Mouse (Mus musculus) mouse embryonic stem cell (cell line): ENCODE results near the gene Rmnd5b.
"Not testable (repeated sequence)": the region's sequence is repeated elsewhere in the genome, so short reads cannot be mapped to it uniquely, and the experiment has no call there.

Experiments
- in situ Hi-C, 2 experiments: fragments of 300-500 bp; cut with MboI; formaldehyde crosslinking; loops; 1 replicate in 1 of 2; 3 replicates in 1 of 2; pipeline ENCODE4 v1.14.3; 2019 to 2020; ENCODE audit warnings: low sequenced_read_pairs in 2 of 2, low pct_unique_long_range_greater_than_20kb in 1 of 2, mixed read lengths in 1 of 2; ENCODE audit not compliant: unreplicated experiment in 1 of 2

Rmnd5b gene

DNA sequence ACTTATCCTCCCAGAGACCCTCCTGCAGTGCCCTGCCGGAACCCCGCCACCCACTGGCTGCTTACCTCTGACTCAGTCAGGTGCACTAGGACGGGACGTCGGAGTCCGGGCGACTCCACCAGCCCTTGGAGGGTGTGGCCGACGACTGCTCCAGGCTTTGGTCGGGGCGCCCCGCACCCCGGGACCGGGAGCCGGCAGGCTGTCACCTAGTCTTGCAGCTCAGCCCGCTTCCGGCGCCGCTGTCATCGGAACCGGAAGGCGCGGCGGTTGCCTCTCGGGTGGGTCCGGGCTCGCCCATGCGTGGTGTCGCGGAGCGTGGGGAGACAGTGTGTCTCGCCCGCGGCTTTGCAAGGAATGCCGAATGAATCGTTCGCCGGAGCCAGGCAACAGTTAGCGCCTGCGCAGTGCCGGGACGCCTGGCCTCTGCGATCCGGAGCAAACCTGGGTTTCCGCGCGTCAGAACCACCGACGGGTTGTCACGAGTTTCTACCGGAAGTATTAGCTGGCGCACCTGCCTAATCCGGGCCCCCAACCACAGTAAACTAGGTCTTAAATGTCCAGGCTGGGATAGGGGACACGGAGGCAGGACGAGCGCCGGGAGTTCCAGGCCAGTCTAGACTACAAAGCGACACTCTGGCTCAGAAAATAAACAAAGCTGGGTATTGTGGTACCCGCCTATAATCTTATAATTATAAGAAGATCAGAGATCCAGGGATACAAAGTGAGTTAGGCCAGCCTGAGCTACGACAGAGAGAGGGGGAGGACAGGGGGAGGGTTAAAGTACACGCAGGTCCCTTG, at the start of gene Rmnd5b:
Rmnd5b (minus strand) TSS at position 372 of the 798 bp plus-strand sequence.
- in situ Hi-C loops = no loop called here

- in situ Hi-C loops = loop anchor here in 1 of 2 experiments (5.0 kb wide), 1 partner anchor 65 kb away; the partner anchor contains the start of gene Nhp2
These were observed 46.3 kb upstream of the Rmnd5b start for GRCm38 (mm10) chr11:51681976-51682374.

- in situ Hi-C loops = loop anchor here in 1 of 2 experiments (5.0 kb wide), 1 partner anchor 64 kb away; the partner anchor contains the start of gene Nhp2
These were observed 45.8 kb upstream of the Rmnd5b start for GRCm38 (mm10) chr11:51681324-51681975.

DNA sequence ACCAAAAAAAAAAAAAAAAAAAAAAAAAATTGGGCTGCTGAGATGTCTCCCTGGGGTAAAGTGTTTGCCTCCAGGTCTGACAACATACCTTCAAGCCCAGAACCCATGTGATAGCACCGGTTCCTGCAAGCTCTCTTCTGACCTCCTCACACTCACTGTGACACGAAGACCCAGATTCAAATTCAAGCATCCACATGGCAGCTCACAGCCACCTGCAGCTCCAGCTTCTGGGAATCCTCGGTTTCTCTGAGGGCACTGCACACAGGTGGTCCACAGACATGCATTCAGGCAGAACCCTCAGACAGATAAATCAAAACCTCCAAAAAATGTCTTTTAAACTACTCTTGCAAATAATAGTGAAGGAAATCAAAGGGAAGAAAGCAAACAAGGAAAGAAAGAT, 43.8 kb upstream of the Rmnd5b start:
- in situ Hi-C loops = no loop called here

- in situ Hi-C loops = no loop called here
These were observed 42.2 kb upstream of the Rmnd5b start for GRCm38 (mm10) chr11:51677737-51678418.

- in situ Hi-C loops = no loop called here
These were observed 39.7 kb upstream of the Rmnd5b start for GRCm38 (mm10) chr11:51675386-51675785.

DNA sequence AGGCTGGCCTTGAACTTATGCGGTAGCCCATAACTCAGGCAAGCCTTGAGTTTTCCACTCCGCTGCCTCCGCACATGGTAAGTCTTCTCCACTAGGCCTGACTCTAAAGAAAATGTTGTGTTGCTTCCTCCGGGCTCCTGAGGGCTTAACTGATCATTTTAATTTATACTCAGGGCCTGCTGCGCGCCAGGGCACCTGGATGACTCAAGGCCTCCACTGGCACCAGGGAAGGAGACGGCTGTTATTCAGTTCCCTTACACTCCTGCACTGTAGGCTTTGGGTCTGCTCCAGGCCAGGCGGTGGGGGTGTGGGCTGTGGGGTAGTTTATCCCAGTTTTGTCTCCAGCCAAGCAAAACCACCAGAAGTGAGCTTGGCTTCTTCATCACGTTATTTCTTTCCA, 37.6 kb upstream of the Rmnd5b start:
- in situ Hi-C loops = no loop called here

DNA sequence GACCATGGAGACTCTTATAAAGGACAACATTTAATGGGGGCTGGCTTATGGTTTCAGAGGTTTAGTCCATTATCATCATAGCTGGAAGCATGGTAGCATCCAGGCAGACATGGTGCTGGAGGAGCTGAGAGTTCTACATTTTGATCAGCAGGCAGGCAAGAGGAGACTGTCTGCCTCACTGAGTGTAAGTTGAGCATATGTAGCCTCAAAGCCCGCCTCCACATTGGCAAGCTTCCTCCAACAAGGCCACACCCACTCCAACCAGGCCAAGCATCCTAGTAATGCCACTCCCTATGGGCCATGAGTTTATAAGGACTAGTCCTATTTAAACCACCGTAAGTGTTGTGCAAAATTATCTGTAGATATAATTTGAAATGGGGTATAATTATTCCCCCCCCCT, 35.7 kb upstream of the Rmnd5b start:
- in situ Hi-C loops = no loop called here

- in situ Hi-C loops = no loop called here
These were observed 35.1 kb upstream of the Rmnd5b start for GRCm38 (mm10) chr11:51670846-51671245.

GRCm38 (mm10) chr11:51664747-51665146, 29.1 kb upstream of the Rmnd5b start:
- in situ Hi-C loops = not testable (repeated sequence)

DNA sequence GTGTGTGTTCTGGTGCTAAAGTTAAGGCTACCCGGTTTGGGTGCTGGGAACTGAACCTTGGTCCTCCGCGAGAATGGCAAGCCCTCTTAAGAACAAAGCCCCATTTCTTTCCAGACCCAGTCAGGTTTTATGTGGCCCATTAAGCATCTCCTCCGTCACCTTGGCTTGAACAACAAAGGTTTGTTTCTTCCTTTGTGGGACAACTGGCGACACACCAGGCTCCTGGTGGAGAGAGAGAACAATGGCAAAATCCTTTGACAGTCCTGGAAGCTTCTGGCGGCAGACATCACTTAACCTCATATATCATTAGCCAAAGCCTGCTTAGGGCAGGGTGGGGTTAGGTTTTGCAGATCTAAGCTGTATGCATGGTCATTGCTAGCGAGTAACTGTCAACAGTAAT, 26.9 kb upstream of the Rmnd5b start:
- in situ Hi-C loops = no loop called here

DNA sequence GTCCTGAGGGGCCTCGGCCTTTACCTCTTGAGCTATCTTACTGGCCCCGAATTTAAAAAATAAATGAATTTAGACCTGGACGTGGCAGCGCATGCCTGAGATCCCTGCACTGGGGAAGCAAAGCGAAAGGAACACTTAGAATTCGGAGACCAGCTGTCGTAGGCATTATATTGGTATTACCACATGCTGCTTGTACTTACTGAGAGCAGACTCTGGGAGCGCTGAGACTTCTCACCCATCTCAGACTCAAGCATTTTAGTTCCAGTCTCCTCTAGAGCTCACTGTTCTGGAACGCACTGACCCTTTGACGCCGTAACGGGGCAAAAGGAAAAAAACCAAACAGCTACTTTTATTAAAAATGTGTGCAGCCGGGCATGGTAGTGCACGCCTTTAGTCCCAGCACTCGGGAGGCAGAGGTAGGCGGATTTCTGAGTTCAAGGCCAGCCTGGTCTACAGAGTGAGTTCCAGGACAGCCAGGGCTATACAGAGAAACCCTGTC, 26.2 kb upstream of the Rmnd5b start:
- in situ Hi-C loops = no loop called here

GRCm38 (mm10) chr11:51658705-51659104, 23.0 kb upstream of the Rmnd5b start:
- in situ Hi-C loops = no loop called here

- in situ Hi-C loops = no loop called here
These were observed 22.6 kb upstream of the Rmnd5b start for GRCm38 (mm10) chr11:51658291-51658690.

GRCm38 (mm10) chr11:51656798-51657521, 21.3 kb upstream of the Rmnd5b start:
- in situ Hi-C loops = no loop called here

GRCm38 (mm10) chr11:51654891-51655290, 19.2 kb upstream of the Rmnd5b start:
- in situ Hi-C loops = loop anchor here in 1 of 2 experiments (5.0 kb wide), 1 partner anchor 38 kb away; the partner anchor contains the start of gene Nhp2

DNA sequence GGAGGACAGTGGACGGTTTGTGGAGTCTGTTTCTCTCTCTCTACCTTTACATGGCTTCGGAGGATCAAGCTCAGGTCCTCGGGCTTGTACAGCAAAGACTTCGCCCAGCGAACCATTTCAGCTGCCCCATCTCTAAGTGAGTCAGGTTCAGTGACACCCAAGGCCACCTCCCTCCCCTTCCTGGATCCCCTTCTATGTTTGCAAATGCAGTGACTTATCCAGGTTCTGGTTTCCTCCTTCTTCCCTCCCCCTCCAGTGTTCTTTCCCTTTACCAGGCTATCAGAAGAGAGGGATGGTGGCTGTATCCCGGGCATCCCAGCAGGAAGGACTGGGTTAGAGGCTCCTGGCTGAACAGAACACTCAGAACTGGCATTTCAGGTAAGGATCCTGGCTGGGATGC, 18.0 kb upstream of the Rmnd5b start:
- in situ Hi-C loops = loop anchor here in 1 of 2 experiments (5.0 kb wide), 1 partner anchor 36 kb away; the partner anchor contains the start of gene Nhp2

GRCm38 (mm10) chr11:51652889-51653418, 17.3 kb upstream of the Rmnd5b start:
- in situ Hi-C loops = loop anchor here in 1 of 2 experiments (5.0 kb wide), 1 partner anchor 36 kb away; the partner anchor contains the start of gene Nhp2
